In the genomic region with DNA sequence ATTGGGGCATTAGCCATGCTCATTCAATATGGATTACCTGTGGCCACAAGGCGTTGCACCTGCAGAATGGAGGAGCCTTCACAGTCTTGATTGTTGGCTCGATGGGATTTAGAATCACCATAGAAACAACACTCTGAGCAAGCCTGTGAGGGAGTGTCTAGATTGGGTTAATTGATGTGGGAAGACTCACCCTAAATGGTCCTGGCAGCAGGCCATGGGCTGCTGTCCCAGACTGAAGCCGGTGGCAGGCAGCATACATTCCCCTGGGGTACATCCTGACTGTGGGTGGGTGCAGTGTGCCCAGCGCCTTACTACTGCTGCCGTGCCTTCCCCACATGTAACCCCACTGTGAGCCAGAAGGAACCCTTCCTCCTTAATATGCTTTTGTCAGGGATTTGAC, we compare ENCODE assay signal across 11 mouse cellular contexts. TPM values are rescaled to one million over a fixed set of nuclear protein-coding genes. Genes with fewer than 3 reads are reported as not detected.
DNase-seq lines count a peak whose midpoint lies in the region; ATAC-seq and TF ChIP-seq lines count a peak whose summit lies in the region.
"Had no signal": no experiment of that assay in that cellular context is flagged by ENCODE, and none has a peak within 500 bp of the region (broad histone marks: within the 10 kb centered on the region; RNA-seq: fewer than 3 reads in every experiment).

No protein-coding gene starts in this region.

- H3K27me3 ChIP-seq in stomach, embryonic 16.5 days (ENCODE audit: control insufficient read depth, insufficient read depth, low read length) = no peaks in the 10 kb centered on the region
- H3K27me3 ChIP-seq: heart, embryonic 15.5 days; liver, embryonic 12.5 days had no signal

- no peaks in the 10 kb centered on the region for H3K36me3 ChIP-seq in stomach, embryonic 16.5 days (ENCODE audit: control insufficient read depth, insufficient read depth, low read length)
- H3K36me3 ChIP-seq: heart, embryonic 15.5 days; liver, embryonic 12.5 days had no signal

- H3K4me3 ChIP-seq in gastrocnemius, adult 2 months = no peak overlapping the region
- H3K4me3 ChIP-seq in stomach, embryonic 16.5 days (replicated peaks; ENCODE audit: low read length) = no peak overlapping the region
- H3K4me3 ChIP-seq: heart, embryonic 15.5 days; liver, embryonic 12.5 days had no signal

- no peak overlapping the region for H3K9ac ChIP-seq in stomach, embryonic 16.5 days (ENCODE audit: low read length)
- H3K9ac ChIP-seq: heart, embryonic 15.5 days; liver, embryonic 12.5 days had no signal

- 0 out of 2 replicates have a peak, but pooled peaks cover 2% of the 10 kb centered on the region for H3K4me1 ChIP-seq in stomach, embryonic 16.5 days (ENCODE audit: control insufficient read depth, insufficient read depth, low read length)
- H3K4me1 ChIP-seq: liver, embryonic 12.5 days had no signal

- peak; percentile 69 for DNase-seq in gastrocnemius, adult 2 months
- no peak for DNase-seq in gastrocnemius, postnatal 25 days
- peak; percentile 59 to 62 for DNase-seq in right cerebral cortex, postnatal 10 days (ENCODE audit: low spot score in 2 of 2)
- no peak for DNase-seq in right cerebral cortex, adult 2 months (ENCODE audit: low spot score in 2 of 2)
- peak; percentile 70 for DNase-seq in large intestine, adult 2 months (ENCODE audit: low read depth, low spot score)
- DNase-seq in layer of hippocampus, adult 9-10 months (ENCODE audit: low spot score) = no peak
- DNase-seq: cerebellum, postnatal 36 days had no signal

- peak; percentile 32; the same call in 1 of the 2 replicates for ATAC-seq in stomach, embryonic 16.5 days (ENCODE audit: insufficient read depth, low FRiP score)
- ATAC-seq in erythroblast, adult 5-6 weeks (replicated peaks; ENCODE audit: low FRiP score, poor library complexity, severe bottlenecking) = no peak
- ATAC-seq: liver, embryonic 12.5 days had no signal

- no peak overlapping the region for H3K4me2 ChIP-seq in stomach, embryonic 16.5 days (ENCODE audit: low read depth, low read length)
- H3K4me2 ChIP-seq: heart, embryonic 15.5 days; liver, embryonic 12.5 days had no signal

- intact Hi-C loops in gastrocnemius, adult 2 months (cut with DNase I) = no loop called here

- H3K9me3 ChIP-seq in stomach, embryonic 16.5 days (replicated peaks; ENCODE audit: control insufficient read depth, low read length) = no peaks in the 10 kb centered on the region
- H3K9me3 ChIP-seq: heart, embryonic 15.5 days; liver, embryonic 12.5 days had no signal

- 16% methylated on average over 5 of the region's 5 CpGs for WGBS in large intestine, adult 2 months
- WGBS in stomach, embryonic 16.5 days = 43% methylated on average over 5 of the region's 5 CpGs

- H3K27ac ChIP-seq in gastrocnemius, adult 2 months = peak overlapping the region; percentile 24; the same call in 1 of the 2 replicates
- H3K27ac ChIP-seq in stomach, embryonic 16.5 days (ENCODE audit: low read length) = no peak overlapping the region
- H3K27ac ChIP-seq: heart, embryonic 15.5 days; liver, embryonic 12.5 days had no signal

- TF ChIP-seq CTCF in gastrocnemius, adult 2 months (IDR thresholded peaks at IDR 0.05) = no peak

RNA-seq across cellular contexts. Expression of a gene that starts 38.3 kb away (rescaled TPM):
- 1 to 10 TPM; 5.5 to 9.5 TPM for total RNA-seq in gastrocnemius, adult 2 months (2021)
- 1 to 10 TPM; 4.6 to 6.2 TPM for total RNA-seq in gastrocnemius, postnatal 25 days (2021)
- 1.1 and 1.7 TPM in 2 replicates for polyA plus RNA-seq in large intestine, adult 2 months (2012; rRNA removed)
- polyA plus RNA-seq in stomach, embryonic 16.5 days (2015; fragmentation: Nextera tagmentation; extraction: Ambion mirVana) = 0.79 and 0.86 TPM in 2 replicates
- 4.8 and 5.0 TPM in 2 replicates for total RNA-seq in erythroblast, adult 5-6 weeks (2015; ENCODE audit: low replicate concordance)
- 3.0 and 3.6 TPM in 2 replicates for total RNA-seq in erythroblast, adult 5-6 weeks (2017; ENCODE audit: low replicate concordance)

Comparison
In these comparisons a context has a peak if more than half of its experiments do, and no peak if none do; other contexts are left out.
1. DNase-seq: peak in gastrocnemius, adult 2 months (single experiment), right cerebral cortex, postnatal 10 days (2 of 2) and large intestine, adult 2 months (single experiment); none in gastrocnemius, postnatal 25 days (single experiment), right cerebral cortex, adult 2 months (0 of 2) and layer of hippocampus, adult 9-10 months (single experiment).